Mouse (Mus musculus): ENCODE measurements around the gene Esyt2.

DNA sequence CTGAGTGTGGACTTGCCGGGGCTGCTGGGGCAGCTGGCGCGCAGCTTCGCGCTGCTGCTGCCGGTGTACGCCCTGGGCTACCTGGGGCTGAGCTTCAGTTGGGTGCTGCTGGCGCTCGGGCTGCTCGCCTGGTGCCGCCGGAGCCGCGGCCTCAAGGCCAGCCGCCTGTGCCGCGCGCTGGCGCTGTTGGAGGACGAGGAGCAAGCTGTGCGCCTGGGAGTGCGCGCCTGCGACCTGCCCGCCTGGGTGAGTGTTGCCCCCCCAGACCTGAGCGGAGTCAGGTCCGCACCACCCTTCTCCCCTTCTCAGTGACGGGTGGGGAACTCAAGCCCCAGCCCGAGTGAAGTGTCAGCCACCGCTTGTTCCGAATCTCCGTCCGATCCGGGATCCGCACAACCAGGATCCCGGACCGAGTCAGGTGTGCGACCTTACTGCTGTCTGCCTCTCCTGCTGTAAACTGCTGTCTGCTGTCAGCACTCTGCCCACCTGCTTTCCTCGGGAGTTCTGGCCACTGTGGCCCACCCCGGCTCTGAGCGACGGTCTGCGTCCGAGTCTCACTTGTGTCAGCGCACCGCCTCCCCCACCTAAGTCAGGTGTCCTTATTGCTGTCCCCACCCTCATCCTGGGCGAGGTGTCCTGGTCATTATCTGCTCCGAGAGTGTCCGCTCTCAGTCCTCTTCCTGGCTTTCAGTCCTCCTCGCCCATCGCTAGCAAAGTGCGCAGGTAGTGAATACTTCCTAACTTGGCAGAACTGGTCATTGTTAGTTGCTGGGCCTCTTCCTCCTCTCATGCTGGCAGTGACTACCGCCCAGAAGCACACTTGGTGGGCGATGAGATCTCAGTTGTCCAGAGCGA, 658 bp downstream of the Esyt2 start:
- no peak for TF ChIP-seq POLR2A (IDR thresholded peaks at IDR 0.05; ENCODE audit: insufficient read depth, low read depth, low read length)
- TF ChIP-seq CTCF (IDR thresholded peaks at IDR 0.05), result no peak
